Mouse (Mus musculus): ENCODE results near the gene Allc. TPM values are rescaled to one million over a fixed set of nuclear protein-coding genes. Genes with fewer than 3 reads are reported as not detected.

Gene Allc
- polyA plus RNA-seq, 1 experiment from 2014 or later: not detected

- Histone ChIP-seq H3K27ac (replicated peaks; ENCODE audit: low read depth, low read length) (no peak within 1 kb of the TSS), H3K9me3 (ENCODE audit: control insufficient read depth, low read length) (no peaks in the 10 kb centered on the region), H3K27me3 (replicated peaks; ENCODE audit: control insufficient read depth, insufficient read depth, low read length) (no peaks in the 10 kb centered on the region), H3K36me3 (ENCODE audit: control insufficient read depth, insufficient read depth, low read length) (no peaks in the 10 kb centered on the region), H3K4me2 (ENCODE audit: low read depth, low read length) (no peak within 1 kb of the TSS), H3K4me1 (ENCODE audit: control insufficient read depth, insufficient read depth, low read length) (peaks cover 5% of the 10 kb centered on the region; the same call in 1 of the 2 replicates), H3K9ac (ENCODE audit: low read depth, low read length) (no peak within 1 kb of the TSS), H3K4me3 (ENCODE audit: low read depth, low read length) (no peak within 1 kb of the TSS)
- WGBS: 78% methylated on average over 15 of the region's 15 CpGs
- ATAC-seq (ENCODE audit: low read depth) (no peak), DNase-seq (ENCODE audit: low spot score) (no peak)
These were observed 30.0 kb downstream of the Allc start, which contains the start of gene Dcdc2c for GRCm38 (mm10) chr12:28552299-28552698. Gene Dcdc2c (minus strand): TSS chr12:28552399.

GRCm38 (mm10) chr12:28551775-28552174 is 30.5 kb downstream of the Allc start:
- Histone ChIP-seq H3K4me2 (ENCODE audit: low read depth, low read length) (no peak overlapping the region), H3K27me3 (replicated peaks; ENCODE audit: control insufficient read depth, insufficient read depth, low read length) (no peaks in the 10 kb centered on the region)
- whole genome bisulfite sequencing: 82% methylated on average over 11 of the region's 18 CpGs

GRCm38 (mm10) chr12:28548887-28549286 is 33.4 kb downstream of the Allc start:
- 41% methylated on average over 4 of the region's 4 CpGs for WGBS
- Histone ChIP-seq H3K4me1 (ENCODE audit: control insufficient read depth, insufficient read depth, low read length) (peaks cover 5% of the 10 kb centered on the region; the same call in 1 of the 2 replicates), H3K9me3 (ENCODE audit: control insufficient read depth, low read length) (no peaks in the 10 kb centered on the region), H3K9ac (ENCODE audit: low read depth, low read length) (no peak overlapping the region), H3K4me3 (ENCODE audit: low read depth, low read length) (no peak overlapping the region), H3K27ac (replicated peaks; ENCODE audit: low read depth, low read length) (no peak overlapping the region), H3K27me3 (replicated peaks; ENCODE audit: control insufficient read depth, insufficient read depth, low read length) (no peaks in the 10 kb centered on the region), H3K4me2 (ENCODE audit: low read depth, low read length) (no peak overlapping the region), H3K36me3 (ENCODE audit: control insufficient read depth, insufficient read depth, low read length) (no peaks in the 10 kb centered on the region)
- DNase-seq (ENCODE audit: low spot score) (peak; percentile 29), ATAC-seq (ENCODE audit: low read depth) (no peak)

More at GRCm38 (mm10) chr12:28551775-28552174, 30.5 kb downstream of the Allc start:
- no peak for ATAC-seq (ENCODE audit: low read depth)
- Histone ChIP-seq H3K27ac (replicated peaks; ENCODE audit: low read depth, low read length) (no peak overlapping the region), H3K4me1 (ENCODE audit: control insufficient read depth, insufficient read depth, low read length) (peaks cover 5% of the 10 kb centered on the region; the same call in 1 of the 2 replicates), H3K36me3 (ENCODE audit: control insufficient read depth, insufficient read depth, low read length) (no peaks in the 10 kb centered on the region), H3K9ac (ENCODE audit: low read depth, low read length) (no peak overlapping the region), H3K9me3 (ENCODE audit: control insufficient read depth, low read length) (no peaks in the 10 kb centered on the region), H3K4me3 (ENCODE audit: low read depth, low read length) (no peak overlapping the region)
- no peak for DNase-seq (ENCODE audit: low spot score)

- Histone ChIP-seq H3K27ac (replicated peaks; ENCODE audit: low read depth, low read length) (no peak overlapping the region), H3K9ac (ENCODE audit: low read depth, low read length) (no peak overlapping the region), H3K9me3 (ENCODE audit: control insufficient read depth, low read length) (no peaks in the 10 kb centered on the region), H3K27me3 (replicated peaks; ENCODE audit: control insufficient read depth, insufficient read depth, low read length) (no peaks in the 10 kb centered on the region), H3K36me3 (ENCODE audit: control insufficient read depth, insufficient read depth, low read length) (no peaks in the 10 kb centered on the region), H3K4me2 (ENCODE audit: low read depth, low read length) (no peak overlapping the region), H3K4me1 (ENCODE audit: control insufficient read depth, insufficient read depth, low read length) (no peaks in the 10 kb centered on the region), H3K4me3 (ENCODE audit: low read depth, low read length) (no peak overlapping the region)
- DNase-seq (ENCODE audit: low spot score) (no peak), ATAC-seq (ENCODE audit: low read depth) (no peak)
- 50% methylated on average over 1 of the region's 1 CpGs for WGBS
These were observed 68.0 kb downstream of the Allc start for GRCm38 (mm10) chr12:28514264-28514775.

GRCm38 (mm10) chr12:28509699-28510280 is 72.5 kb downstream of the Allc start:
- no peak overlapping the region for H3K4me2 ChIP-seq (ENCODE audit: low read depth, low read length)
- H3K27ac ChIP-seq (replicated peaks; ENCODE audit: low read depth, low read length): no peak overlapping the region
- no peaks in the 10 kb centered on the region for H3K36me3 ChIP-seq (ENCODE audit: control insufficient read depth, insufficient read depth, low read length)
- no peaks in the 10 kb centered on the region for H3K4me1 ChIP-seq (ENCODE audit: control insufficient read depth, insufficient read depth, low read length)
- no peak for ATAC-seq (ENCODE audit: low read depth)
- DNase-seq (ENCODE audit: low spot score): no peak
- 42% methylated on average over 5 of the region's 5 CpGs for WGBS
- no peak overlapping the region for H3K4me3 ChIP-seq (ENCODE audit: low read depth, low read length)
- H3K27me3 ChIP-seq (replicated peaks; ENCODE audit: control insufficient read depth, insufficient read depth, low read length): no peaks in the 10 kb centered on the region
- no peaks in the 10 kb centered on the region for H3K9me3 ChIP-seq (ENCODE audit: control insufficient read depth, low read length)
- H3K9ac ChIP-seq (ENCODE audit: low read depth, low read length): no peak overlapping the region

Other genes starting within 250 kb of the Allc start
- 0.18 and 0.32 TPM in 2 replicates for gene Dcdc2c, start 30.1 kb downstream of the Allc start, polyA plus RNA-seq (2014; fragmentation: Nextera tagmentation; extraction: Ambion mirVana)
- gene Colec11, start 40.9 kb upstream of the Allc start, polyA plus RNA-seq (2014; fragmentation: Nextera tagmentation; extraction: Ambion mirVana): 0.56 and 0.78 TPM in 2 replicates
- 941 and 979 TPM in 2 replicates for gene Rps7, start 53.4 kb upstream of the Allc start, polyA plus RNA-seq (2014; fragmentation: Nextera tagmentation; extraction: Ambion mirVana)
- 24.0 and 24.2 TPM in 2 replicates for gene Rnaseh1, start 67.1 kb upstream of the Allc start, polyA plus RNA-seq (2014; fragmentation: Nextera tagmentation; extraction: Ambion mirVana)
- 57.5 and 60.8 TPM in 2 replicates for gene Adi1, start 92.7 kb upstream of the Allc start, polyA plus RNA-seq (2014; fragmentation: Nextera tagmentation; extraction: Ambion mirVana)
- 32.9 and 38.0 TPM in 2 replicates for gene Trappc12, start 167.9 kb upstream of the Allc start, polyA plus RNA-seq (2014; fragmentation: Nextera tagmentation; extraction: Ambion mirVana)
- gene Eipr1, start 169.3 kb upstream of the Allc start, polyA plus RNA-seq (2014; fragmentation: Nextera tagmentation; extraction: Ambion mirVana): 28.2 and 29.0 TPM in 2 replicates